Mouse (Mus musculus) limb, embryonic 14.5 days (tissue): ENCODE data around the gene Rac2. TPM values are rescaled to one million over a fixed set of nuclear protein-coding genes. Genes with fewer than 3 reads are reported as not detected.
A peak's percentile ranks its signal among the peaks of the same experiment; 100 is the strongest.

Experiments used
- ATAC-seq: fragments of 200-750 bp; cut with Nextera tagmentation; 2 replicates; pipeline ENCODE4 v1.8.0; 2017; ENCODE audit warnings: low read depth, moderate number of reproducible peaks, moderate TSS enrichment; ENCODE audit not compliant: low FRiP score
- DNase-seq: peaks from one replicate; pipeline ENCODE4 v3.0.0-alpha.2; 2015; ENCODE audit warnings: low spot score
- H3K27ac ChIP-seq: fragments of 300-500 bp; sonication (generic); replicated peaks from 2 replicates; pipeline ENCODE4 v1.5.1; 2014; ENCODE audit warnings: low read depth, mild to moderate bottlenecking, low read length, moderate library complexity, mixed read lengths
- H3K27me3 ChIP-seq: fragments of 300-500 bp; sonication (generic); 2 replicates; pipeline ENCODE4 v1.6.1; 2014; ENCODE audit warnings: low read length, mixed read lengths; ENCODE audit not compliant: control insufficient read depth, insufficient read depth
- H3K36me3 ChIP-seq: fragments of 300-500 bp; sonication (generic); 2 replicates; pipeline ENCODE4 v1.6.1; 2014; ENCODE audit warnings: mild to moderate bottlenecking, low read length, moderate library complexity, mixed read lengths; ENCODE audit not compliant: control insufficient read depth, insufficient read depth
- H3K4me1 ChIP-seq: fragments of 300-500 bp; sonication (generic); 2 replicates; pipeline ENCODE4 v1.6.1; 2014; ENCODE audit warnings: antibody characterized with exemption, low read length, mixed read lengths; ENCODE audit not compliant: control insufficient read depth, insufficient read depth
- H3K4me2 ChIP-seq: fragments of 300-500 bp; sonication (generic); replicated peaks from 2 replicates; pipeline ENCODE4 v1.6.1; 2014; ENCODE audit warnings: low read depth, mild to moderate bottlenecking, low read length, moderate library complexity; ENCODE audit not compliant: severe bottlenecking
- H3K4me3 ChIP-seq: fragments of 300-500 bp; sonication (generic); replicated peaks from 2 replicates; pipeline ENCODE4 v1.5.1; 2014; ENCODE audit warnings: low read length
- H3K9ac ChIP-seq: fragments of 300-500 bp; sonication (generic); 2 replicates; pipeline ENCODE4 v1.6.1; 2014; ENCODE audit warnings: mild to moderate bottlenecking, low read depth, low read length, moderate library complexity; ENCODE audit not compliant: severe bottlenecking
- H3K9me3 ChIP-seq: fragments of 300-500 bp; sonication (generic); 2 replicates; pipeline ENCODE4 v1.6.1; 2016; ENCODE audit warnings: low read length; ENCODE audit not compliant: control insufficient read depth
- POLR2A ChIP-seq: fragments of 200-500 bp; IDR thresholded peaks from 2 replicates; pipeline ENCODE4 v1.8.0; 2012; ENCODE audit warnings: inconsistent platforms, mild to moderate bottlenecking, moderate library complexity, borderline replicate concordance; ENCODE audit not compliant: insufficient read depth, insufficient read length; ENCODE audit errors: extremely low read depth
- WGBS: fragments of 180-500 bp; shearing (Covaris S2); extraction: QIAGEN DNeasy Blood & Tissue Kit; methylation state at CpG from one replicate; pipeline ENCODE4 v1.1.7; 2014; 5-methylcytosine and 5-hydroxymethylcytosine counted together
- polyA plus RNA-seq, 2 experiments: library from polyadenylated mRNA; depleted of rRNA in 1 of 2; stranded (reverse) in 1 of 2; unstranded in 1 of 2; fragments of >200 nt; fragmentation: Nextera tagmentation in 1 of 2; extraction: Ambion mirVana in 1 of 2; gene quantifications; 2 replicates each; pipeline versions ENCODE4 v1.2.1 to v1.2.3; 2012 to 2014

Gene Rac2
- polyA plus RNA-seq, 2 experiments: 21.9 to 34.2 TPM

DNA sequence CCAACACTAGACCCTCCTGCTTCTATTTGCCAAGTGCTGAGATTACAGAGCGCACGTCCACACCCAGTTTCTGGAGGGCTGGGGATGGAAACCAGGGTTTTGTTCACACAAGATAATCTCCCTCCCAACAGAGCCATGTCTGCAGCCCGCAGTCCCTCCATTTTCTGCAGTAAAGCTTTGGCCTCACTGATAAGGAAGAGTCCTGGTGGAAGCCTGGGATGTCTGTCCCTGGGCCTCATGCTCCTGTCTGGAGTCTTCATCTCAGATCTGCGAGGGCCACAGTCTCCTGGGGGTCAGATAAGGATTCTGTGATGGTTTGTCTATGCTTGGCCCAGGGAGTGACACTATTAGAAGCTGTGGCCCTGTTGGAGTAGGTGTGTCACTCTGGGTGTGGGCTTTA, 15.5 kb upstream of the Rac2 start:
- Histone ChIP-seq H3K4me3 (no peak overlapping the region), H3K27ac (no peak overlapping the region), H3K9ac (no peak overlapping the region), H3K4me2 (no peak overlapping the region), H3K9me3 (peaks cover 5% of the 10 kb centered on the region; the same call in 1 of the 2 replicates), H3K4me1 (no peaks in the 10 kb centered on the region), H3K27me3 (no peaks in the 10 kb centered on the region), H3K36me3 (no peaks in the 10 kb centered on the region)
- 86% methylated on average over 4 of the region's 4 CpGs for WGBS
- ATAC-seq (no peak), DNase-seq (no peak)
- no peak for TF ChIP-seq POLR2A

DNA sequence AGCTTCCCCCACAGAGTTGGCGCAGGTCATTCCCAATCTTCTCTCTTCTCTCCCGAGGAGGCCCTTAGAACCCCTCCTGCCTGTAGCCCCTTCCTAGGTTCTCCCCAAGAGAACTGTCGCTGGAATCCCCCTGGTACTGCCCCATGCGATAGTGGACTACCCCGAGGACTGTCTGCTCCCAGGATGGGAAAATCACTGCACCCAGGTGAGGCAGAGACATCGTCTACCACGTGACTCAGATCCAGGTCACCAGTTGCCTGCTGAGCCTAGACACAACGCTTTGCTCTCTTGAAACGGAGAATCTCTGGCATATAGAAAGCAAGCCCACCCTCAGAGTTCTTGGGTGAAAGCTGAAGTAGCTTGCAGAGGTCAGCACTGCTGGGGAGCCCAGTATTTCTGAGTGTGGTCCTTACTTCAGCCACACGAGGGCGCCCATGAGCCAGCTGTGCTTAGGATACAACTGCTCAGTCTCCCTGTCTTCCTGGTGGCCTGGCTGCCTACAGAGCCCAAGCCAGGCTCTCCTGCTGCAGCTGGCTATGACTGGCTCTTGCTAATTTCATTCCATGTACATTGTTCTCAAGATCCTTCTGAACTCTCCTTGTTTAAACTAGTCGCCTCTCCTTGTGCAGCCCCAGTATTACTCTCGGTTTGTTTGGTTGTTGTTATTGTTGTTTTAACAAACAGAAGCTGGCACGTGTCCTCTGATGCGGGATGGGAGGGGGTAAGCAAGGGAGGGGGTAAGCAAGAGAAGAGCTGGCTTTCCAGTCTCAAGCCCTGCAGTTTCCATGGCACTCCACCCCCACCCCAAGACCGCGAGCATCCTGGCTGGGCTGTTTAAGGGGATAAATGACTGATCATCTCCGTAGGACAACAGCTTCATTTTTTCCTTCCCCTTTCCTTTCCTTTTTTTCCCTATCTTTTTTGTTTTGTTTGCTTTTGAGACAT, 14.7 kb upstream of the Rac2 start:
- Histone ChIP-seq H3K9me3 (peaks cover 5% of the 10 kb centered on the region; the same call in 1 of the 2 replicates), H3K4me1 (no peaks in the 10 kb centered on the region), H3K9ac (no peak overlapping the region), H3K4me2 (no peak overlapping the region), H3K27ac (no peak overlapping the region), H3K4me3 (no peak overlapping the region), H3K36me3 (no peaks in the 10 kb centered on the region), H3K27me3 (no peaks in the 10 kb centered on the region)
- no peak for TF ChIP-seq POLR2A
- peak; percentile 69; the same call in 1 of the 2 replicates for ATAC-seq
- WGBS: 59% methylated on average over 18 of the region's 18 CpGs
- DNase-seq: peak; percentile 76

- DNase-seq: no peak
- WGBS: 86% methylated on average over 7 of the region's 7 CpGs
Measured at GRCm38 (mm10) chr15:78585404-78585803, 12.8 kb upstream of the Rac2 start.

GRCm38 (mm10) chr15:78583352-78583751, 10.8 kb upstream of the Rac2 start:
- Histone ChIP-seq H3K4me3 (no peak overlapping the region), H3K36me3 (no peaks in the 10 kb centered on the region), H3K27ac (no peak overlapping the region), H3K9ac (no peak overlapping the region), H3K27me3 (no peaks in the 10 kb centered on the region), H3K4me1 (peaks cover 7% of the 10 kb centered on the region), H3K4me2 (no peak overlapping the region), H3K9me3 (peaks cover 5% of the 10 kb centered on the region; the same call in 1 of the 2 replicates)
- DNase-seq (no peak), ATAC-seq (no peak)
- no peak for TF ChIP-seq POLR2A
- WGBS: 17% methylated on average over 11 of the region's 11 CpGs

More at GRCm38 (mm10) chr15:78585404-78585803, 12.8 kb upstream of the Rac2 start:
- H3K4me3 ChIP-seq: no peak overlapping the region
- no peak for ATAC-seq
- H3K4me1 ChIP-seq: peaks cover 7% of the 10 kb centered on the region
- no peak overlapping the region for H3K9ac ChIP-seq
- peaks cover 5% of the 10 kb centered on the region; the same call in 1 of the 2 replicates for H3K9me3 ChIP-seq
- no peaks in the 10 kb centered on the region for H3K27me3 ChIP-seq
- H3K4me2 ChIP-seq: no peak overlapping the region
- no peak for TF ChIP-seq POLR2A
- no peaks in the 10 kb centered on the region for H3K36me3 ChIP-seq
- H3K27ac ChIP-seq: no peak overlapping the region

- H3K36me3 ChIP-seq: no peaks in the 10 kb centered on the region
- H3K4me1 ChIP-seq: peaks cover 4% of the 10 kb centered on the region
- H3K9ac ChIP-seq: no peak overlapping the region
- H3K9me3 ChIP-seq: no peaks in the 10 kb centered on the region
- H3K4me3 ChIP-seq: no peak overlapping the region
- H3K27ac ChIP-seq: no peak overlapping the region
- H3K4me2 ChIP-seq: no peak overlapping the region
- 43% methylated on average over 4 of the region's 4 CpGs for WGBS
- ATAC-seq (no peak), DNase-seq (no peak)
- TF ChIP-seq POLR2A: no peak
- H3K27me3 ChIP-seq: no peaks in the 10 kb centered on the region
Measured at GRCm38 (mm10) chr15:78576284-78576810, 3.8 kb upstream of the Rac2 start.
